Mouse (Mus musculus): ENCODE results near the gene Kynu. TPM values are rescaled to one million over a fixed set of nuclear protein-coding genes. Genes with fewer than 3 reads are reported as not detected.

The Kynu gene
- polyA plus RNA-seq, 1 experiment from 2014 or later = 0.72 TPM

DNA sequence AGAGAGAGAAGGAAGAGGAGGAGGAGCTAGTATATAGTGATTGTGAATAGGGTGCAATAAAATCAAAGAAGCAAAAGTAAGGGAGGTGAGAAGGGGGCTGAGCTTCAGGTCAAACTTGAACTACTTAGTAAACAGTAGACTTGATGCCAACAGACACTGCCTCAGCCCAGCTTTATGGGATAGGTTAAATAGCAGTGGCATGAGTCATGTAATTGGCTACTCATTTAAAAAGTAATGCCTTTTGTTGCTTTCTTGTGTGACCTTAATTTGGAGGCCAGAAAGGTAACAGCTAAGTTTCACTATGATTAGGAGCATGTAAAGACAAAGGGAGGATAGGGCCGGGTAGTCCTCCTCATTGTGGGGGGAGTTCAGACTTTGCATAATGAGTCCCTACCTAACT, 13.3 kb downstream of the Kynu start:
- 53% methylated on average over 1 of the region's 1 CpGs for WGBS
- Histone ChIP-seq H3K4me1 (no peaks in the 10 kb centered on the region), H3K4me3 (no peak overlapping the region), H3K9ac (no peak overlapping the region), H3K4me2 (replicated peaks) (no peak overlapping the region), H3K27me3 (no peaks in the 10 kb centered on the region), H3K9me3 (no peaks in the 10 kb centered on the region), H3K36me3 (no peaks in the 10 kb centered on the region), H3K27ac (no peak overlapping the region)
- no peak for ATAC-seq (ENCODE audit: insufficient number of reproducible peaks, insufficient read depth, low FRiP score, low TSS enrichment)

DNA sequence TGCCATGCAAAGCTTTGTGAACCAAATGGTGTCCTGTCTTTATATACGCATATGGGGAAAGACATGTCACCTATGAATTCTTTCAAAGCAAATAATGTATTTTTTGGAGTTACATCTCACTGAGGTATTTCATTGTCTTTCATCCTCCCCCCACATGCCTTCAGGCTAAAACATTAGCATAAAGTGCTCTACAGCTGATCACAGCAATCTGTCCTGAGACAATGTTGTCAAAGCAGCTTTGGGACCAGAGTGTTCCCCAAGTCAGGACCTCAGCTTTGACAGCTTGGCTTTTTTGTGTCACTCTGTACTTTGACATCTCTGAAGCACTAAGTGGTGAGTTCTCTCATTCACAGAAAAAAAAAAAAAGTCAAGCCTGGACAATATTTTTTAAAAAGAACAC, 18.4 kb downstream of the Kynu start:
- H3K4me1 ChIP-seq = no peaks in the 10 kb centered on the region
- no peak overlapping the region for H3K4me3 ChIP-seq
- 91% methylated on average over 1 of the region's 1 CpGs for WGBS
- ATAC-seq (ENCODE audit: insufficient number of reproducible peaks, insufficient read depth, low FRiP score, low TSS enrichment) = no peak
- H3K9ac ChIP-seq = no peak overlapping the region
- H3K27me3 ChIP-seq = no peaks in the 10 kb centered on the region
- no peak overlapping the region for H3K27ac ChIP-seq
- no peaks in the 10 kb centered on the region for H3K9me3 ChIP-seq
- H3K4me2 ChIP-seq (replicated peaks) = no peak overlapping the region
- H3K36me3 ChIP-seq = no peaks in the 10 kb centered on the region

DNA sequence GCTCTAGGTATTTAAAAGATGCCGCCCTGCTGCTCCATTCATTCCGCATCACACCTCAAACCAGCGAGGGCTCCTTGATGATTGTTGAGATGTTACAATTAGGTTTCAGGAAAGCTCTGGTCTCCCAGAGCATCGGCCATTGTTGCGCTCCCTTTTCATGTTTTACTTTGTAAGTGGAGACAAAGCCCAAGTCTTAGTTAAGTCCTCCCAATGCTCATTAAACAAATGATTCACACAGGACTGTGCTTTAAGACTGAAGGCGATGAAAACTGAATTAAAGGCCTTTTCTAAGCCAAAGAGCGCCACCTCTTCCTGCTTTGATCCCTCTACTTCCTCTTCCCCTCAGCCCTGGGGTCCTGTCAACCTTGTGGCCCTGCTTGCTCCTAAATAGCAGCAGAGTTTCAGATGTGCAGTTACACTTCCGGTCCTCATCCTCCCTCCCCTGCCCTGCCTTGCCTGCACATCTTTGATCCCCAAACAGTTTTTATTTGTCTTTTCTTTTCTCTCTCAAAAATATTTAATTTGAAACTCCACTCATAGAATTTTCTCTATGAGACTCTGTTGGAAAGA, 28.2 kb downstream of the Kynu start:
- ATAC-seq (ENCODE audit: insufficient number of reproducible peaks, insufficient read depth, low FRiP score, low TSS enrichment) = no peak
- Histone ChIP-seq H3K9me3 (no peaks in the 10 kb centered on the region), H3K4me3 (no peak overlapping the region), H3K9ac (no peak overlapping the region), H3K27ac (no peak overlapping the region), H3K27me3 (no peaks in the 10 kb centered on the region), H3K4me2 (replicated peaks) (no peak overlapping the region), H3K36me3 (no peaks in the 10 kb centered on the region), H3K4me1 (no peaks in the 10 kb centered on the region)
- 47% methylated on average over 8 of the region's 8 CpGs for WGBS

GRCm38 (mm10) chr2:43585508-43585907, 30.4 kb downstream of the Kynu start:
- no peak overlapping the region for H3K27ac ChIP-seq
- no peak overlapping the region for H3K4me2 ChIP-seq (replicated peaks)
- no peaks in the 10 kb centered on the region for H3K27me3 ChIP-seq
- 79% methylated on average over 3 of the region's 3 CpGs for WGBS
- no peaks in the 10 kb centered on the region for H3K36me3 ChIP-seq
- no peak for ATAC-seq (ENCODE audit: insufficient number of reproducible peaks, insufficient read depth, low FRiP score, low TSS enrichment)
- no peak overlapping the region for H3K4me3 ChIP-seq
- no peaks in the 10 kb centered on the region for H3K9me3 ChIP-seq
- H3K9ac ChIP-seq = no peak overlapping the region
- H3K4me1 ChIP-seq = no peaks in the 10 kb centered on the region

DNA sequence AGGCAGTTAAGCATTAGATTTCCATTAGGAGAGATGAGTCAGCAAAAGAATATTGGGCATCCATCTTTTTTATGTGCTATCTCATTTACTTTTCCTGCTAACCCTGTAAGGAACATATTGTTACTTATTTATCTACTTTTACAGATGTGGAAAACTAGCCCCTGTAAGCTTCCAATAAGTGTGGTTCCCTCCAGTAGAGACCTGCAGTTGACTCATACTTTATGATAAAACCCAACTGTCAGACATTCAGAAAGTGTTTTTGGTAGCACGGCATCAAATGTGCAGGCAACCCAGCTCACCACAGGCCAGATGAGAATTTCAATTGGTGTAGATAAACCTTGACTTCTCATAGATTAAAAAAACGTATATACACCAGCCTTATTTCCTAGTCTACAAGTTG, 32.7 kb downstream of the Kynu start:
- no peak overlapping the region for H3K27ac ChIP-seq
- no peaks in the 10 kb centered on the region for H3K36me3 ChIP-seq
- no peak overlapping the region for H3K4me3 ChIP-seq
- no peak for ATAC-seq (ENCODE audit: insufficient number of reproducible peaks, insufficient read depth, low FRiP score, low TSS enrichment)
- no peaks in the 10 kb centered on the region for H3K4me1 ChIP-seq
- H3K9ac ChIP-seq = no peak overlapping the region
- no peaks in the 10 kb centered on the region for H3K9me3 ChIP-seq
- no peaks in the 10 kb centered on the region for H3K27me3 ChIP-seq
- no peak overlapping the region for H3K4me2 ChIP-seq (replicated peaks)
- WGBS = 53% methylated on average over 2 of the region's 2 CpGs

GRCm38 (mm10) chr2:43592001-43592704, 37.0 kb downstream of the Kynu start:
- no peak overlapping the region for H3K9ac ChIP-seq
- no peak overlapping the region for H3K27ac ChIP-seq
- H3K4me3 ChIP-seq = no peak overlapping the region
- no peaks in the 10 kb centered on the region for H3K27me3 ChIP-seq
- no peaks in the 10 kb centered on the region for H3K9me3 ChIP-seq
- 33% methylated on average over 1 of the region's 1 CpGs for WGBS
- no peaks in the 10 kb centered on the region for H3K4me1 ChIP-seq
- no peaks in the 10 kb centered on the region for H3K36me3 ChIP-seq
- ATAC-seq (ENCODE audit: insufficient number of reproducible peaks, insufficient read depth, low FRiP score, low TSS enrichment) = no peak
- H3K4me2 ChIP-seq (replicated peaks) = no peak overlapping the region

DNA sequence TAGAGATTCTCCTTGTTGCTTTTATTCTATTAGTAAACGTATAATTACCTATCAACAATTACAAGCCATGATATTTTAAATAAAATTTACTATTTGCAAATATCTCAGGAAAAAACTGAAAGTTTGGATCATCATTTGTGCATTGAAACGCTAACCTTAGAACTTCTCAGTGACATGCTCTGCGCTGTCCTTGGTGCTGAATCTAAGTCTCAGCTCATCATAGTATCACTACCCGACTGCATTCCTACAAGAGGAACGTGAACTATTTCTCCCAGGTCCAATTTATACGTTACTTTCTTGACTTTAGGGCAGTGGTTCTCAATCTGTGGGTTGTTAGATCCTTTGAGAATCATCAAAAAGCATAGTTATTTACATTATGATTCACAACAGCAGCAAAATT, 58.4 kb downstream of the Kynu start:
- H3K27ac ChIP-seq = no peak overlapping the region
- H3K4me2 ChIP-seq (replicated peaks) = no peak overlapping the region
- H3K27me3 ChIP-seq = no peaks in the 10 kb centered on the region
- H3K9me3 ChIP-seq = no peaks in the 10 kb centered on the region
- H3K36me3 ChIP-seq = no peaks in the 10 kb centered on the region
- no peak for ATAC-seq (ENCODE audit: insufficient number of reproducible peaks, insufficient read depth, low FRiP score, low TSS enrichment)
- H3K4me1 ChIP-seq = no peaks in the 10 kb centered on the region
- H3K9ac ChIP-seq = no peak overlapping the region
- WGBS = 5% methylated on average over 6 of the region's 6 CpGs
- H3K4me3 ChIP-seq = no peak overlapping the region

- no peak overlapping the region for H3K27ac ChIP-seq
- no peaks in the 10 kb centered on the region for H3K4me1 ChIP-seq
- no peaks in the 10 kb centered on the region for H3K27me3 ChIP-seq
- no peak overlapping the region for H3K4me3 ChIP-seq
- no peaks in the 10 kb centered on the region for H3K9me3 ChIP-seq
- no peak for ATAC-seq (ENCODE audit: insufficient number of reproducible peaks, insufficient read depth, low FRiP score, low TSS enrichment)
- no peaks in the 10 kb centered on the region for H3K36me3 ChIP-seq
- H3K4me2 ChIP-seq (replicated peaks) = no peak overlapping the region
- no peak overlapping the region for H3K9ac ChIP-seq
These were observed 66.0 kb downstream of the Kynu start for GRCm38 (mm10) chr2:43621140-43621539.

DNA sequence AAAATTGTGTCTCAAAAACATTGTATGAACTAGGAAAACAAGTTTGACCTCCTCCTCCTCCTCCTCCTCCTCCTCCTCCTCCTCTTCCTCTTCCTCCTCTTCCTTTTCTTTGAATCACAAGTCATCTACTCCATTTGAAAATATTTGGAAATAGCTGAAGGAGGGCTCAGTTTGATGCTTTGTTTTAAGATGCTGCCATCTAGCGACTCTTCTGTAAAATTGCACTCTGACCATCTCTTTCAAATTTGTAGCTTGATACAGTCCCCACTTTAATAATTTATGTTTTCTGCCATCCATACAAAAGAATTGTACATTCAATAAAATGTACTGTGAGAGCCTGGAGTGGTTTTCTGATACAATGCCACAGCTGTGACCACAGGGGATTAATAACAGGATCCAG, 67.7 kb downstream of the Kynu start:
- ATAC-seq (ENCODE audit: insufficient number of reproducible peaks, insufficient read depth, low FRiP score, low TSS enrichment) = no peak
- Histone ChIP-seq H3K4me1 (no peaks in the 10 kb centered on the region), H3K9ac (no peak overlapping the region), H3K4me3 (no peak overlapping the region), H3K36me3 (no peaks in the 10 kb centered on the region), H3K4me2 (replicated peaks) (no peak overlapping the region), H3K27me3 (no peaks in the 10 kb centered on the region), H3K9me3 (no peaks in the 10 kb centered on the region), H3K27ac (no peak overlapping the region)
- 0% methylated on average over 1 of the region's 1 CpGs for WGBS

DNA sequence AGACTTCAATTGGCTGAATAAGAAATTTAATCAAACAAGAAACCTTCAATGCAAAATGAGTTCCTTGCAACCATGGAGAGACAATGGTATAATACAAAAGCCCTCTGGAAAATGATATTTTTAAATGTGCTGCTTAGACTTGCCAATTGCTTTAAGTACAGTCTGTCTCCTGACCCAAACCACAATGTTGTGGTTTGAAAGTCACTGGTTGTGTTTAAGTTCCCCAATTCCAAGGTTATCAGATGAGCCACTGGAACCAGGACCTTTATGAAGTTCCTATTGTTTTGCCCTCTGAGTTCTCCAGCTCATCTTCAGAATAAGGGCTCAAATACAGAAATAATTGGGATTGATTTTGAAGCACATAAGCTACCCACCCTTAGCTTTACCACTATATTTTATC, 76.7 kb downstream of the Kynu start:
- Histone ChIP-seq H3K9ac (no peak overlapping the region), H3K36me3 (no peaks in the 10 kb centered on the region), H3K9me3 (no peaks in the 10 kb centered on the region), H3K4me2 (replicated peaks) (no peak overlapping the region), H3K27me3 (no peaks in the 10 kb centered on the region), H3K27ac (no peak overlapping the region), H3K4me3 (no peak overlapping the region), H3K4me1 (no peaks in the 10 kb centered on the region)
- no peak for ATAC-seq (ENCODE audit: insufficient number of reproducible peaks, insufficient read depth, low FRiP score, low TSS enrichment)

GRCm38 (mm10) chr2:43636498-43636897, 81.4 kb downstream of the Kynu start:
- Histone ChIP-seq H3K9me3 (no peaks in the 10 kb centered on the region), H3K4me2 (replicated peaks) (no peak overlapping the region), H3K27ac (no peak overlapping the region), H3K27me3 (no peaks in the 10 kb centered on the region), H3K36me3 (no peaks in the 10 kb centered on the region), H3K9ac (no peak overlapping the region), H3K4me1 (no peaks in the 10 kb centered on the region), H3K4me3 (no peak overlapping the region)
- ATAC-seq (ENCODE audit: insufficient number of reproducible peaks, insufficient read depth, low FRiP score, low TSS enrichment) = no peak

DNA sequence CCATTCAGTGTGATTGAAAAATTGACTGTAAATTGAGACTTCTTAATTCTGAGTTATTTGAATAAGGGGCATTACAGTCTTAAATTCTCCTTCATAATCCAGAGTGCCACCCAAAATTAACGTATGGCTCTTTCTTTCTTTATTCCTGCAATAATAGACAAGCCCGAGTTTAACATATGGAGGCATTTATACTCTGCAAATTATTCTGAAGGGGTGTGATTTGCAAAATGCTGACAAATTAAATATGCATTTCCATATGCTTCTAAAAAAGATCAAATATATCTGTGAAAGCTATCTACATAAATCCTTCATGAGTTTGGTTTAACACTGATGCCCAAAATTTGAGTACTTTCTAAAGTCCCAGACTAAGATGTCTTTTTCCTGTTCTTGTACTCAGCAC, 91.8 kb downstream of the Kynu start:
- Histone ChIP-seq H3K27me3 (no peaks in the 10 kb centered on the region), H3K4me3 (no peak overlapping the region), H3K9me3 (no peaks in the 10 kb centered on the region), H3K36me3 (no peaks in the 10 kb centered on the region), H3K4me1 (no peaks in the 10 kb centered on the region), H3K27ac (no peak overlapping the region), H3K4me2 (replicated peaks) (no peak overlapping the region), H3K9ac (no peak overlapping the region)
- ATAC-seq (ENCODE audit: insufficient number of reproducible peaks, insufficient read depth, low FRiP score, low TSS enrichment) = no peak
- WGBS = 42% methylated on average over 2 of the region's 2 CpGs

- ATAC-seq (ENCODE audit: insufficient number of reproducible peaks, insufficient read depth, low FRiP score, low TSS enrichment) = no peak
- no peak overlapping the region for H3K4me3 ChIP-seq
- H3K9ac ChIP-seq = no peak overlapping the region
These were observed 114.5 kb downstream of the Kynu start for GRCm38 (mm10) chr2:43669588-43669987.

More at GRCm38 (mm10) chr2:43669588-43669987, 114.5 kb downstream of the Kynu start:
- Histone ChIP-seq H3K9me3 (no peaks in the 10 kb centered on the region), H3K27me3 (no peaks in the 10 kb centered on the region), H3K27ac (no peak overlapping the region), H3K4me1 (no peaks in the 10 kb centered on the region), H3K36me3 (no peaks in the 10 kb centered on the region), H3K4me2 (replicated peaks) (no peak overlapping the region)
